Mouse (Mus musculus): ENCODE data around the gene 1700023F06Rik. TPM values are rescaled to one million over a fixed set of nuclear protein-coding genes. Genes with fewer than 3 reads are reported as not detected.

The 1700023F06Rik gene
- polyA plus RNA-seq, 1 experiment = 0.41 TPM

DNA sequence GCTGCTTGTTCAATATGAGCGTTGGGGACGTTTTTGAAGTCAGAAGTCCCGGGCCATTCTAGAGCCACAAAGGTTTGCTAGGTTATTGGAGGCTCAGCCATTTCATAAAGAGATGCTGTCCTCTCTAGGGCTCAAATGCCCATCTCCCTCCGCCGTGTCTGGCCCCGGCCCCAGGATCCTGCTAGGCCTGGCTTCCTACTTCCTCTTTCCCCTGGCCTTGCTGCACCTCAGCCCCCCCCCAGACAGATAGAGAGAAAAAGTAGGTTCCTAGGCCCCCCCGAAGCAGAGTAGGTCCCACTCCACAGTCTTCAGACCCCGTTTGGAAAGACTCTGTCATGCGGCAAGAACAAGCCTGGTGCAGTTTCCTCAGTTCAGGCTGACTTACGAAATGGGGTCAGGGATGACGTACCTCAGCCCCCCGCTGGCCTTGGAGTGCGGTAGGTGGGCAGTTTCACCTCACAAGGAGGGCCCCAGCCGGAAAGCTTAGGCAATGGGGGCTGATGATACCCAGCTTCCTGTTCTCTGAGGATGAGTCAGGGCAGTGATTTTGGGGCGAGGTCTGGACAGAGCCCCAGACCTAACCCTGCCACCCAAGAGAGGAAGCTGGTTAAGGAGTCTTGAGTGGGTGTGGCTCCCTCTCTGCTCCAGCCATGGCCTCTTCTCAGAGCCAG lies 30.4 kb downstream of the 1700023F06Rik start:
- no peak for DNase-seq
- WGBS = 75% methylated on average over 15 of the region's 15 CpGs
- TF ChIP-seq POLR2A (IDR thresholded peaks at IDR 0.05; ENCODE audit: borderline replicate concordance, extremely low read depth, low read depth, low read length) (no peak), CTCF (IDR thresholded peaks at IDR 0.05; ENCODE audit: insufficient read depth, low read length) (no peak)
- H3K4me1 ChIP-seq (ENCODE audit: control insufficient read depth, insufficient read depth, low read length) = no peaks in the 10 kb centered on the region
- H3K4me3 ChIP-seq (replicated peaks; ENCODE audit: extremely low read depth, low read depth, low read length) = no peak overlapping the region

DNA sequence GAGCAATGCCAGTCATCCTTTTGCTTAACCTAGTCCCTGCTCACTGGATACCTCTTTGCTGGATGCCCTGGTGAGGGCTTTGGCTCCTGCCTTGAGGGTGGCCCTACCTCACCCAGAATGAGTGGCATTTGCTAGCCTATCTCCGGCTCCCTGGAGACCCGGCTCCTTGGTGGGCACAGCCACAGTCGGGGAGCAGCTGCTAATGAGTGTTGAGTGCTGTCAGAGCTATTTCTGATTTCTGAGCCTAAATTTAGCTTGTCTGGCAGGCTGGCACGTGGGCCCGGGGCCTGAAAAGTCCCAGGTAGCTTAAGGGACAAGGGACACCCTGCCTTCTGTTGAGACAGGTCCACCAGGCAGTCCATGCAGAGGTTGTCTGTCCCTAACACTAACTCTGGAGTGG lies 31.1 kb downstream of the 1700023F06Rik start:
- 71% methylated on average over 5 of the region's 5 CpGs for WGBS
- TF ChIP-seq POLR2A (IDR thresholded peaks at IDR 0.05; ENCODE audit: borderline replicate concordance, extremely low read depth, low read depth, low read length) (no peak), CTCF (IDR thresholded peaks at IDR 0.05; ENCODE audit: insufficient read depth, low read length) (no peak)
- no peak overlapping the region for H3K4me3 ChIP-seq (replicated peaks; ENCODE audit: extremely low read depth, low read depth, low read length)

DNA sequence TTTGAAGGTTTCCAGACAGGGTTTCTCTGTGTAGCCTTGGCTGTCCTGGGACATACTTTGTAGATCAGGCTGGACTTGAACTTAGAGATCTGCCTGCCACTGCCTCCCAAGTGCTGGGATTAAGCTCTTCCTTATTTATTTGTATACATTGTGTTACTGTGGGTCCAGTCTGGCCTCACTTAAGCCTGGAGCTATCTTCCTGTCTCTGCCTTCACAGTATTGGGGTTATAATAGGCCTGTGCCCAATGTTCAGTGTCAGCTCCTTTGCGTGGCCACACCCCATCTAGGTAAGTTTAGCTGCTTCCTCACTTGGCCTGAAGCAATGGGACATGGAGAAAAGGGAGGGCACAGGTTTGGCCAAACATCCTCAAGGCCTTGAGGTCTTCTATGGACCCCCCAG lies 31.8 kb downstream of the 1700023F06Rik start:
- no peak overlapping the region for H3K4me3 ChIP-seq (replicated peaks; ENCODE audit: extremely low read depth, low read depth, low read length)
- 88% methylated on average over 1 of the region's 1 CpGs for WGBS
- DNase-seq = no peak
- H3K4me1 ChIP-seq (ENCODE audit: control insufficient read depth, insufficient read depth, low read length) = no peaks in the 10 kb centered on the region
- no peak for TF ChIP-seq POLR2A (IDR thresholded peaks at IDR 0.05; ENCODE audit: borderline replicate concordance, extremely low read depth, low read depth, low read length)
- no peak for TF ChIP-seq CTCF (IDR thresholded peaks at IDR 0.05; ENCODE audit: insufficient read depth, low read length)

More for the DNA sequence above, 31.1 kb downstream of the 1700023F06Rik start:
- no peak for DNase-seq
- no peaks in the 10 kb centered on the region for H3K4me1 ChIP-seq (ENCODE audit: control insufficient read depth, insufficient read depth, low read length)

- TF ChIP-seq CTCF (IDR thresholded peaks at IDR 0.05; ENCODE audit: insufficient read depth, low read length) (no peak), POLR2A (IDR thresholded peaks at IDR 0.05; ENCODE audit: borderline replicate concordance, extremely low read depth, low read depth, low read length) (no peak)
- H3K4me1 ChIP-seq (ENCODE audit: control insufficient read depth, insufficient read depth, low read length) = no peaks in the 10 kb centered on the region
- WGBS = 63% methylated on average over 14 of the region's 14 CpGs
- H3K4me3 ChIP-seq (replicated peaks; ENCODE audit: extremely low read depth, low read depth, low read length) = no peak overlapping the region
- DNase-seq = no peak
These were observed 32.5 kb downstream of the 1700023F06Rik start for GRCm38 (mm10) chr11:103175688-103176442.

GRCm38 (mm10) chr11:103174891-103175391 lies 33.4 kb downstream of the 1700023F06Rik start:
- DNase-seq = no peak
- 50% methylated on average over 8 of the region's 8 CpGs for WGBS
- TF ChIP-seq CTCF (IDR thresholded peaks at IDR 0.05; ENCODE audit: insufficient read depth, low read length) = no peak
- TF ChIP-seq POLR2A (IDR thresholded peaks at IDR 0.05; ENCODE audit: borderline replicate concordance, extremely low read depth, low read depth, low read length) = no peak
- H3K4me3 ChIP-seq (replicated peaks; ENCODE audit: extremely low read depth, low read depth, low read length) = no peak overlapping the region
- H3K4me1 ChIP-seq (ENCODE audit: control insufficient read depth, insufficient read depth, low read length) = no peaks in the 10 kb centered on the region

DNA sequence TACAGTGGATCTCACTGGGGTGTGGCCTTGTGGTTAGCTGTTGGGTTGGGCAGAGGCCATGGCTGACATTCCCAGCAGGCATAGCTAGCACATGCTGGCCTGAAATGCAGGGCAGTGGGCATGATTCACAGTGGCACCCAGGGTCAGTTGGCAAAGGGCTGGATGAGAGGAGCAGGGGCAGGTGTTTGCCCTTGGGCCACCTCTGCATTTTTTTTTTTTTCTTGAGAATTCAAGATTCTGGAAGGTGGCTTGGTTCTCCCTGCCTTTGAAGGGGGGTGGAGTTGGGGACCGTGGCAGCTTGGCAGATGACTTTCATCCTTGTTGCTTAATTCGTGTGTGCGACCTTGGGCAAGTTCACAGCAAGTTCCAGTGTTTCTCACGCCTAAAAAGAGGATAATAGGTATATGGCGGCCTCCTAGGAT lies 33.9 kb downstream of the 1700023F06Rik start:
- no peak for TF ChIP-seq CTCF (IDR thresholded peaks at IDR 0.05; ENCODE audit: insufficient read depth, low read length)
- no peak for TF ChIP-seq POLR2A (IDR thresholded peaks at IDR 0.05; ENCODE audit: borderline replicate concordance, extremely low read depth, low read depth, low read length)
- H3K4me1 ChIP-seq (ENCODE audit: control insufficient read depth, insufficient read depth, low read length) = no peaks in the 10 kb centered on the region
- WGBS = 63% methylated on average over 5 of the region's 5 CpGs
- peak overlapping the region; percentile 31 for H3K4me3 ChIP-seq (replicated peaks; ENCODE audit: extremely low read depth, low read depth, low read length)
- no peak for DNase-seq

DNA sequence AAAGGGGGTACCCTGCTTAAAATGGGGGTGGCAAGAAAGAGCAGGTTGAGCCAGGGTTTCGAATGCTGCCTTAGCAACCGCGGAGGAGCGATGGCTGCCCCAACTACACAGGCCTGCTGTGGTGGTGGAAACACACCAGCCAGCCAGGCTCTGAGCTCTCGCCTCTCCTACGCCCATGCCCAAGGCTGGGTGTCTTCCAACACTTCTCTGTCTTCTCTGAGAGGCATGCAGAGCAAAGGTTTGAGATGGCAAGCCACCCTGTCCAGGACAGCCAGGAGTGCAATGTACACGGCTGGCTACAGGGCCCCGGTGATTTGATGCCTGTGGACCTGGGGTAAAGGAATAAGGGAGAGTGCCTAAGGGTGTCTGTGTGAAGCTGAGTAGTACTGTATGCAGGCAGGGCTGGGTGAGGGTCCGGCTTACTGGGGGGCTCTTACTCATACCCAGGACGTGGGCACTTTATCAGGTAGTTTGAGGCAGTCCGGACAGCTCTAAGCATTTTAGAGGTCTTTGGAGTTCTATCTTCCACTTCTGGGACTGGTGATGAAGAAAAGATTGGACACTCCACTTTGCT lies 34.5 kb downstream of the 1700023F06Rik start:
- 86% methylated on average over 11 of the region's 11 CpGs for WGBS
- no peak for DNase-seq
- no peak for TF ChIP-seq CTCF (IDR thresholded peaks at IDR 0.05; ENCODE audit: insufficient read depth, low read length)
- no peak for TF ChIP-seq POLR2A (IDR thresholded peaks at IDR 0.05; ENCODE audit: borderline replicate concordance, extremely low read depth, low read depth, low read length)
- Histone ChIP-seq H3K4me1 (ENCODE audit: control insufficient read depth, insufficient read depth, low read length) (no peaks in the 10 kb centered on the region), H3K4me3 (replicated peaks; ENCODE audit: extremely low read depth, low read depth, low read length) (peak overlapping the region; percentile 20)

- WGBS = 78% methylated on average over 7 of the region's 7 CpGs
- H3K4me1 ChIP-seq (ENCODE audit: control insufficient read depth, insufficient read depth, low read length) = no peaks in the 10 kb centered on the region
- no peak for TF ChIP-seq POLR2A (IDR thresholded peaks at IDR 0.05; ENCODE audit: borderline replicate concordance, extremely low read depth, low read depth, low read length)
- no peak for TF ChIP-seq CTCF (IDR thresholded peaks at IDR 0.05; ENCODE audit: insufficient read depth, low read length)
- DNase-seq = no peak
- H3K4me3 ChIP-seq (replicated peaks; ENCODE audit: extremely low read depth, low read depth, low read length) = peak overlapping the region; percentile 20
These were observed 35.2 kb downstream of the 1700023F06Rik start for GRCm38 (mm10) chr11:103173041-103173770.

Measured in lung, adult 2 months (tissue).